Mouse (Mus musculus) heart, embryonic 11.5 days (tissue): Measurements from ENCODE around the gene Sowahc. TPM values are rescaled to one million over a fixed set of nuclear protein-coding genes. Genes with fewer than 3 reads are reported as not detected.
A peak's percentile ranks its signal among the peaks of the same experiment; 100 is the strongest.

Experiments
- ATAC-seq: fragments of 200-750 bp; cut with Nextera tagmentation; replicated peaks from 2 replicates; pipeline ENCODE4 v1.8.0; 2017; ENCODE audit warnings: moderate library complexity; ENCODE audit not compliant: insufficient number of reproducible peaks, low FRiP score, low TSS enrichment
- H3K27ac ChIP-seq: fragments of 300-500 bp; sonication (generic); 2 replicates; pipeline ENCODE4 v1.5.1; 2014; ENCODE audit warnings: mild to moderate bottlenecking, low read depth, low read length
- H3K27me3 ChIP-seq: fragments of 300-500 bp; sonication (generic); 2 replicates; pipeline ENCODE4 v1.6.1; 2014; ENCODE audit warnings: mild to moderate bottlenecking, low read length, mixed read lengths; ENCODE audit not compliant: control insufficient read depth, insufficient read depth
- H3K36me3 ChIP-seq: fragments of 300-500 bp; sonication (generic); 2 replicates; pipeline ENCODE4 v1.6.1; 2014; ENCODE audit warnings: mild to moderate bottlenecking, low read length, moderate library complexity, mixed read lengths; ENCODE audit not compliant: control insufficient read depth, insufficient read depth
- H3K4me1 ChIP-seq: fragments of 300-500 bp; sonication (generic); 2 replicates; pipeline ENCODE4 v1.6.1; 2014; ENCODE audit warnings: low read length; ENCODE audit not compliant: control insufficient read depth, insufficient read depth
- H3K4me2 ChIP-seq: fragments of 300-500 bp; sonication (generic); 2 replicates; pipeline ENCODE4 v1.6.1; 2014; ENCODE audit warnings: mild to moderate bottlenecking, moderate library complexity
- H3K4me3 ChIP-seq: fragments of 300-500 bp; sonication (generic); 2 replicates; pipeline ENCODE4 v1.5.1; 2014; ENCODE audit warnings: low read depth, low read length
- H3K9ac ChIP-seq: fragments of 300-500 bp; sonication (generic); 2 replicates; pipeline ENCODE4 v1.6.1; 2014; ENCODE audit warnings: mild to moderate bottlenecking, low read depth, low read length, moderate library complexity
- H3K9me3 ChIP-seq: fragments of 300-500 bp; sonication (generic); replicated peaks from 2 replicates; pipeline ENCODE4 v1.6.1; 2016; ENCODE audit warnings: low read length; ENCODE audit not compliant: control insufficient read depth
- WGBS: fragments of 180-500 bp; shearing (Covaris S2); extraction: QIAGEN DNeasy Blood & Tissue Kit; methylation state at CpG from one replicate; pipeline ENCODE4 v1.1.7; 2014; ENCODE audit not compliant: insufficient replicate concordance; 5-methylcytosine and 5-hydroxymethylcytosine counted together
- polyA plus RNA-seq: library from polyadenylated mRNA; unstranded; fragments of >200 nt; fragmentation: Nextera tagmentation; extraction: Ambion mirVana; gene quantifications from 2 replicates; pipeline ENCODE4 v1.2.1, GENCODE M21; 2014

Sowahc gene
- 2.0 and 3.1 TPM in 2 replicates for polyA plus RNA-seq

DNA sequence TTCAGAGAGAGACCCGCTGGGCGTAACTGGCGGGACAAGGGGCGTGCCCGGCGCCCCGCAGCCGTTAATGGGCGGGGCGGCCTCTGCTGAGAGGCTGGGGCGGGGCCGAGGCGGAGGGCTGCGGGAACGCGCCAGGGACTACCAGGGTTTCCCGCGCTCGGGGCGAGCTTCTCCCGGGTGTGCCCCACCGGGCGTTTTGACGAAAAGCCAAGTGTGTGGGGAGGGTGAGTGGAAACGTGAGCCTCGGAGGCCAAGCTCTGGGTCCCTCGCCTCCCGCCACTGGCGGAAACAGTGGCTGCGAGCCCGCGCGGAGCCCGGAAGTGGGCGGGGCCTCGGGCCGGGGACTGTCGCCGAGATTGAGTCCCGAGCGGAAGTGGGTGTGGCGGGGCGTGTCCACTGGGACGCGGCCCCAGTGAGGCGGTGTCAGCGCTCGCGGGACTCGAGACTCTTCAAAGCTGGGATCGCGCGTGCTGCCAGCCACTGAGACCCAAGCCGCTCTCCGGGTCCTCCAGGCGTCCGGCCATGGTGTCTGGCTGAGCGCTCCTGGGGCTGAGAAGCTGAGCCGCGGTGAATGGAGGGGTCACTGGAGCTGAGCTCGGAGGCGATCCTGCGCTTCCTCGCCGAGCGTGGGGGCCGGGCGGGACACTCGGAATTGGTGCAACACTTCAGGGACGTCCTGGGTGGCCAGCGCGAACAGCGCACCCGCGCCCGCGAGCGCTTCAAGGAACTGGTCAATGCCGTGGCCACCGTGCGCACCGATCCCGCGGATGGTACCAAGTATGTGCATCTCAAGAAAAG, at the start of gene Sowahc, which contains the start of gene Sept10:
TSS of gene Sowahc (plus strand) at position 481 of the 798 bp plus-strand sequence.
TSS of gene Sept10 (minus strand) at position 375 of the 798 bp plus-strand sequence.
- WGBS = under 1% methylated on average over 77 of the region's 84 CpGs
- H3K27ac ChIP-seq = peak within 1 kb of the TSS; percentile 94
- ATAC-seq = peak; percentile 93

DNA sequence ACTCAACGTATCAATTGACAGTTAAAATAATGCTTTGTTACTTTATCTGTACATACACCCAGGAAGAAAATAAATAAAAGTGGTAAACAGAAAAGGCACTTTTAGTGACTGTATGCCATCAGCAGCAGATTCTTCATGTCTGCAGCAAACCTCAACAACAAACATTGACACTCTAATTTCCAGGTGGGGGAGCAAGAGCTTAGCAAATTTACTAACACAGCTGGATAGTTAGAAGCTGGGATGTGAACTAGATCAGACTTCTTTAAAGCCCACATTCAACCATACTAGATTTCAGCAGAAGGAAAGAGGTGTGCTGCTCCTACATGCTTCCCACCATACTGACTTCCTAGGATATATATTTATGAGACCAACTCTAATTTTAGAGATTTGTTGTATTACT, 49.2 kb upstream of the Sowahc start:
- Histone ChIP-seq H3K36me3 (no peaks in the 10 kb centered on the region), H3K9ac (no peak overlapping the region), H3K4me3 (no peak overlapping the region), H3K4me1 (no peaks in the 10 kb centered on the region), H3K27ac (no peak overlapping the region), H3K9me3 (no peaks in the 10 kb centered on the region), H3K27me3 (no peaks in the 10 kb centered on the region), H3K4me2 (no peak overlapping the region)
- WGBS = 89% methylated on average over 1 of the region's 1 CpGs
- ATAC-seq = no peak

More for the DNA sequence above, at the start of gene Sowahc, which contains the start of gene Sept10:
- H3K36me3 ChIP-seq = no peaks in the 10 kb centered on the region
- no peaks in the 10 kb centered on the region for H3K27me3 ChIP-seq
- peaks cover 18% of the 10 kb centered on the region for H3K4me1 ChIP-seq
- H3K9ac ChIP-seq = peak within 1 kb of the TSS; percentile 83
- H3K4me2 ChIP-seq = peak within 1 kb of the TSS; percentile 100
- peak within 1 kb of the TSS; percentile 59 for H3K4me3 ChIP-seq
- H3K9me3 ChIP-seq = no peaks in the 10 kb centered on the region

DNA sequence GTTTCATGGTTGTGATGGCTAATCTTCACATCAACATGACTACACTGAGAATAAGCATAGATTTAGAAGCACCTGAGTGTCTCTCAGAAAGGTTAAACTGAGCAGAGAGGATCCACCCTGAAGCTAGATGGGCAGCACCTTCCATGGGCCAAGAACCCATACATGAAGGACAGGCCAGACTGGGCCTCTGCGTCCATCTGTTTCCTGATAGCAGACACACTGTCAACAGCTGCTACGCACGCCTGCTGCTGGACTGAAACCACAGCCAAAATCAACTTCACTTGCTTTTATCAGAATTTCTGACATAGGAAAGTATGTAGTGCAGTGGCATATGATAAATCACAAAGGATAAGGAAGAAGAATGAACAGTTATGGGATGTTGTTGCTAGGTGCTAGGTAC, 42.1 kb upstream of the Sowahc start:
- H3K27me3 ChIP-seq = no peaks in the 10 kb centered on the region
- no peak overlapping the region for H3K4me2 ChIP-seq
- no peak overlapping the region for H3K4me3 ChIP-seq
- H3K36me3 ChIP-seq = no peaks in the 10 kb centered on the region
- H3K9me3 ChIP-seq = no peaks in the 10 kb centered on the region
- H3K27ac ChIP-seq = no peak overlapping the region
- 32% methylated on average over 3 of the region's 3 CpGs for WGBS
- no peaks in the 10 kb centered on the region for H3K4me1 ChIP-seq
- no peak overlapping the region for H3K9ac ChIP-seq
- ATAC-seq = no peak

DNA sequence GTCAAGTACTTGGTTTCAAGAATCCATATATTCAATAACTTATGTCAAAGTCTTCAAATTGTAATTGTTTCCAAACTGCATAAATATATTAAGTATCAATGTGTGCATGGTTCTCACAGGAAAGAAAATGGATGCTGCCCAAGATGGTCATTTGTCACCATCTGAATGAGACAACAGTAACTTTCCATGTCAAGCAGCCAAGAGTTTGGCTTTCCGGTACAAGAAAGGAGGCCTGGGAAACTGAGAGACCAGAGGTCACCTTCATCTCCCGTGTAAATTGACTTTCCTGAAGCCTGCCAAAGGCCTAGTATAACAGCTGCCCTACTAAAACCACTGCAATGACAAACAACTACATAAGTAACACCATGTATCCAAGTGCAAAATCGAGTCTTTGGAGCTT, 39.4 kb upstream of the Sowahc start:
- H3K4me3 ChIP-seq = no peak overlapping the region
- no peak overlapping the region for H3K27ac ChIP-seq
- ATAC-seq = no peak
- no peak overlapping the region for H3K4me2 ChIP-seq
- no peak overlapping the region for H3K9ac ChIP-seq
- no peaks in the 10 kb centered on the region for H3K36me3 ChIP-seq
- H3K4me1 ChIP-seq = no peaks in the 10 kb centered on the region
- H3K9me3 ChIP-seq = no peaks in the 10 kb centered on the region
- WGBS = 69% methylated on average over 3 of the region's 3 CpGs
- H3K27me3 ChIP-seq = no peaks in the 10 kb centered on the region

DNA sequence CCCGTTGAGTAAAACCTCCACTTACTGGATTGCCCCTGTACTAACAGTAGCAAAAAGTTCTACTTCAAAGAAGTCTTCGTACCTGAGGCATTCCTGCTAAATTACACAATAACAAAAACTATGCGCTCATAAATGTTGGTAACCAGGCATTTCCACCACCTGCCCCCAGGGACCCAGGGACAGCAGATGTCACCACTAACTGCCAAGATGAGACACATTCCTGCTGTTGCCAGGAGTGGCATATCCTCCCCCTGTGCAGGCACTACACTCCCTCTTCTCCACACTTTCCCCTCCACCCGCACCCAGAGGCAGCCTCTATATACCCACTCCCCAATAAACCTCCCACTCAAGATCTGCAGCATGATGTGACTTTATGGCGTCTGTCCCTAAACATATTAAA, 26.9 kb upstream of the Sowahc start:
- H3K27me3 ChIP-seq = no peaks in the 10 kb centered on the region
- H3K36me3 ChIP-seq = no peaks in the 10 kb centered on the region
- no peak overlapping the region for H3K4me3 ChIP-seq
- ATAC-seq = no peak
- no peak overlapping the region for H3K4me2 ChIP-seq
- no peaks in the 10 kb centered on the region for H3K9me3 ChIP-seq
- 75% methylated on average over 5 of the region's 5 CpGs for WGBS
- H3K27ac ChIP-seq = no peak overlapping the region
- H3K9ac ChIP-seq = no peak overlapping the region
- H3K4me1 ChIP-seq = no peaks in the 10 kb centered on the region; the same call in 1 of the 2 replicates

DNA sequence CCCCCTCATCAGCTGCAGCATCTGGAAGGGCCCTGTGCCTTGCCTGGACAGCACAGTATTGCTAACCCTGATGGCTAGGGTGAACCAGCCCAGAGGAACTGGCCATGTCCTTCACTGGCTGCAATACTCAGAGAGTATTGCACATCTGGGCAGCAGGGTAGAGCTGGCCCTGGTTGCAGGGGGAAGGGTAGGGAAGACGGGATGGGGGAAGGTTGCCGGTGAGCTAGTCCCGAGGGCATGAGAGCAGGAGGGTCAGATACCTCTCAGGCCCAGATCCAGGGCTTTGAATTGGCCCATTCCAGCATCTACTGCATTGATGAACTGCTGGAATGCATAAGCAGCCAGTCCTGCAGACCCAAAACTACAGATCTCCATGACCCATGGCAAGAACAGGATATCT, 25.0 kb upstream of the Sowahc start:
- no peak for ATAC-seq
- WGBS = 83% methylated on average over 3 of the region's 3 CpGs
- Histone ChIP-seq H3K4me1 (no peaks in the 10 kb centered on the region; the same call in 1 of the 2 replicates), H3K4me2 (no peak overlapping the region), H3K36me3 (no peaks in the 10 kb centered on the region), H3K4me3 (no peak overlapping the region), H3K9ac (no peak overlapping the region), H3K27ac (no peak overlapping the region), H3K9me3 (no peaks in the 10 kb centered on the region), H3K27me3 (no peaks in the 10 kb centered on the region)

DNA sequence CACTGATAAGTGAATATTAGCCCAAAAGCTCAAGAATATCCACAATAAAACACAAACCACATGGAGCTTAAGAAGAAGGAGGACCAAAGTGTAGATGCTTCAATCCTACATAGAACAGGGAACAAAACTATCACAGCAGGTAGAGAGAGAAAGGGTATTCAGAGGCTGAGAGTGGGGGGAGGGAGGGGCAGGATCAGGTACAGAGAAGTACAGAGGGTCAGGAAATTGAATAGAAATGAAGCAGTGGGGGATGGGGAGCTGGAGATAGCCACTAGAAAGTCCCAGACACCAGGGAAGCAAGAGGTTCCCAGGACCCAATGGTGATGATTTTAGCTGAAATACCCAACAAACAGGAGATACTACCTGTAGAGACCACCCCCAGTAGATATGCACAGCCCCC, 21.7 kb upstream of the Sowahc start:
- Histone ChIP-seq H3K4me2 (no peak overlapping the region), H3K36me3 (no peaks in the 10 kb centered on the region), H3K9me3 (no peaks in the 10 kb centered on the region), H3K4me3 (no peak overlapping the region), H3K27ac (no peak overlapping the region), H3K27me3 (no peaks in the 10 kb centered on the region), H3K9ac (no peak overlapping the region), H3K4me1 (no peaks in the 10 kb centered on the region; the same call in 1 of the 2 replicates)
- ATAC-seq = no peak

DNA sequence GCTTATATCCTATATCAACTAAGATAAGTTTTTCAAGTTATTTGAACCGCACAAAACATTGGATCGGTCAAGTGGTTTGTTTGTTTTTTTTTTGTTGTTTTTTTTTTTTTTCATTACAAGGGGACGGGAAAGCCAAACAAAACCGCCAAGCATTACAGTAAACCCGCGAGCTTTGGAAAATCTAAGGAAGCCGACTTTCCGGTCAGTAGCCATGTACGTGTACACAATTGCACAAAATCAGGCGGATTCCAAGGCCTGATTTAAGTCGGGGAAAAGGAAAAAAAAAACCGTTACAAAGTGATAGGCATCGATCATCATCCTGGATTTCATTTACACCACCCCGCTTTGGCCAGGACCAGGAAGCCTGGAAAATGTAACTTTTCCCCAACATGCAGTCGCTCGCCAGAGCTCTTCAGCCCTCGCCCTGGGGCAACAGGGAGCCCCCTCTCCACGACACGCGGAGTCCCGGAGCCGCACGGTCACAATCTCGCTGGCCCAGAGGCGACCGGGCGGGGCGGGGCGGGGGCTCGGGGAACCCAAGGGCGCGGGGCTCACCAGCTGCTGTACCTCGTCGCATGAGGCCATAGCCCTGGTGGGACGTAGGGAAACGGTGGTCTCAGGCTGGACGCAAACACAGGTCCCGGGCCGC, 805 bp upstream of the Sowahc start:
- no peak for ATAC-seq
- WGBS = 1% methylated on average over 39 of the region's 39 CpGs
- peak overlapping the region; percentile 94 for H3K27ac ChIP-seq

More for the DNA sequence above, 805 bp upstream of the Sowahc start:
- H3K36me3 ChIP-seq = no peaks in the 10 kb centered on the region
- no peaks in the 10 kb centered on the region for H3K9me3 ChIP-seq
- peaks cover 19% of the 10 kb centered on the region for H3K4me1 ChIP-seq
- H3K27me3 ChIP-seq = no peaks in the 10 kb centered on the region
- H3K4me2 ChIP-seq = peak overlapping the region; percentile 100
- peak overlapping the region; percentile 59 for H3K4me3 ChIP-seq
- H3K9ac ChIP-seq = peak overlapping the region; percentile 83
